Mouse (Mus musculus) lung, embryonic 15.5 days (tissue): Measurements from ENCODE around the gene Rad54l2. TPM values are rescaled to one million over a fixed set of nuclear protein-coding genes. Genes with fewer than 3 reads are reported as not detected.

Experiments
- ATAC-seq: fragments of 200-750 bp; cut with Nextera tagmentation; 2 replicates; pipeline ENCODE4 v1.8.0; 2017; ENCODE audit warnings: moderate number of reproducible peaks, borderline replicate concordance; ENCODE audit not compliant: low FRiP score, low TSS enrichment; ENCODE audit errors: extremely low read depth
- H3K27ac ChIP-seq: fragments of 300-500 bp; sonication (generic); 2 replicates; pipeline ENCODE4 v1.5.1; 2015; ENCODE audit warnings: moderate library complexity, mild to moderate bottlenecking, inconsistent platforms
- H3K27me3 ChIP-seq: fragments of 300-500 bp; sonication (generic); 2 replicates; pipeline ENCODE4 v1.6.1; 2015; ENCODE audit warnings: inconsistent platforms
- H3K36me3 ChIP-seq: fragments of 300-500 bp; sonication (generic); 2 replicates; pipeline ENCODE4 v1.6.1; 2015; ENCODE audit warnings: inconsistent platforms
- H3K4me1 ChIP-seq: fragments of 300-500 bp; sonication (generic); 2 replicates; pipeline ENCODE4 v1.6.1; 2015; ENCODE audit warnings: inconsistent platforms
- H3K4me2 ChIP-seq: fragments of 300-500 bp; sonication (generic); 2 replicates; pipeline ENCODE4 v1.6.1; 2015; ENCODE audit warnings: inconsistent platforms, mild to moderate bottlenecking, moderate library complexity
- H3K4me3 ChIP-seq: fragments of 300-500 bp; sonication (generic); 2 replicates; pipeline ENCODE4 v1.5.1; 2015; ENCODE audit warnings: mild to moderate bottlenecking, inconsistent platforms
- H3K9ac ChIP-seq: fragments of 300-500 bp; sonication (generic); 2 replicates; pipeline ENCODE4 v1.6.1; 2015; ENCODE audit warnings: inconsistent platforms
- H3K9me3 ChIP-seq: fragments of 300-500 bp; sonication (generic); 2 replicates; pipeline ENCODE4 v1.6.1; 2016; ENCODE audit warnings: inconsistent platforms
- WGBS: fragments of 180-500 bp; shearing (Covaris S2); methylation state at CpG from one replicate; pipeline ENCODE4 v1.1.7; 2015; 5-methylcytosine and 5-hydroxymethylcytosine counted together
- polyA plus RNA-seq: library from polyadenylated mRNA; unstranded; fragments of >200 nt; fragmentation: Nextera tagmentation; extraction: Ambion mirVana; gene quantifications from 2 replicates; pipeline ENCODE4 v1.2.1, GENCODE M21; 2015

Rad54l2 gene
- polyA plus RNA-seq, 1 experiment from 2014 or later = 7.1 TPM

DNA sequence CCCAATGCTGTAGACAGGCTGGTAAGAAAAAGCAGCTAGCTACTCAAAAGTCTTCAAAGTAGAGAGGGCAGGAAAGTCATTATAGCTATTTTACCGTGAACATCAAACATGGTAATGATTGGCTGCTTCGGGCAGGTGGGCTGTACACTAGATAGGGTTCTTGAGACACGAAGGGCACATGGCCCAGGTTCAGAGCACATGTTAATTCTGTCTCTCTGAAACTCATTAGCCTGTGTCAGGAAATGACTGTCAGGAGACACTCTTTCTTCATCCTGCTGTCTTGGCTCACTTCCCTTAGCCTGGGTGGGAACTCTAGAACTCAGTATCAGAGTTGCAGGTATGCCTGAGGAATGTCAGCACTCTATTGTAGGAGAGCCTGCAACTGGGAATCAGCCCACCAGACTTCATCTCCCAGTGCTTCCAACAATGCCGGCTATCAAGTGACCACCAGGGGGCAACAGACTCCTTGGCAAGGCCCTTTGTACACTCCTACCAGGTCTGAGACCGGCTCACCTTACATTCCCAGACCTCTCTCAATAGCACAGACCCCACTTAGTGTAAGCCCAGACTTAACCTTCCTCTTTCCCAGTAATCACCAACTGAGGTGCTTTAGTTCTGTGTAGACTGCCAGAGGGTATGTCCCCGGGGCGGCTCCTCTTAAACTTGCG is 101.9 kb downstream of the Rad54l2 start:
- ATAC-seq = peak; percentile 16
- Histone ChIP-seq H3K4me2 (peak overlapping the region; percentile 12; the same call in 1 of the 2 replicates), H3K4me1 (peaks cover 17% of the 10 kb centered on the region), H3K27ac (no peak overlapping the region), H3K36me3 (no peaks in the 10 kb centered on the region), H3K9me3 (no peaks in the 10 kb centered on the region), H3K9ac (no peak overlapping the region), H3K4me3 (no peak overlapping the region), H3K27me3 (no peaks in the 10 kb centered on the region)
- WGBS = 29% methylated on average over 8 of the region's 8 CpGs

DNA sequence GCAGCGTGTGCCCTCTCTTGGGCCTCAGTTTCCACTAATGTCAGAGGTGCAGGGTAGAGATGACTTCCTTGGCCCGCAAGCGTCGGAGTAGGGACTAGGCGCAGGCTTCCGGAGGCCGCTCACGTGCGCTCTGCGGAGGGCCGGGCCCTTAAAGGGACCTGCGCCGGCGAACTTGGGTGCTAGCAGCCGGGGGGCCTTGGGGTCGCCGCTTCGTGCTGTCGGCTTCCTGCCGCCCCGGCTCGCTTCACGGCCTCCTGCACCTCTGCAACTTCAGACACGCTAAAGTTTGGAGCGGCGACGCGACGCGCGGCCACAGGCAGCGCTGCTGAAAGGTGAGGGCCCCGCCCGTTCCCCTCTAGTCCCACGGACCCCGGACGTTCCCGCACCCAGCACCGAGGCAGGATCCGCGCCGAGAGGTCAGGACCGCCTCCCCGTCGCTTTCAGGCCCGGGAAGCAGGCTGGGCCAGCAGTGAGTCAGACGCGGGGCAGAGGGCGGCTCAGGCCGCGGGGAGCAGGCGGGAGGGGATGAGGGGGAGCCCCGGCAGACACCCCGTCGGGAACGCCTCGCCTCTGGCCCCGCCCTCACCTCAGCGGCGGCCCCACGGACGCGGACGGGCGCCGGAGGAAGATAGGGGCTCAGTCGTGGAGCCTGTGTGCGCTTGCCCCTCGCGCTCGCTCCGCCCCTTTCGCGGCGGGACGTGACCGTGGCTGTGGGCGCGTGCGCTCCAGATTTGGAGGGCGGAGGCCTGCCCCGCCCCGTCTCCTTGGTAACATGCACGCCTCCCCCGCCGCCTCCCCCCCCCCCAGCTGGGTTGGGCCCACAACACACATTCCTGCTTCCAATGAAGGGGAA is 103.5 kb downstream of the Rad54l2 start, which contains the start of gene Tex264:
Gene Tex264, minus strand, starts transcription at position 679 of the 853 bp plus-strand sequence.
- peak; percentile 90 for ATAC-seq
- H3K4me2 ChIP-seq = peak within 1 kb of the TSS; percentile 98
- H3K36me3 ChIP-seq = peaks cover 7% of the 10 kb centered on the region; the same call in 1 of the 2 replicates
- no peaks in the 10 kb centered on the region for H3K9me3 ChIP-seq
- peaks cover 17% of the 10 kb centered on the region for H3K4me1 ChIP-seq
- no peaks in the 10 kb centered on the region for H3K27me3 ChIP-seq
- WGBS = under 1% methylated on average over 86 of the region's 86 CpGs
- H3K9ac ChIP-seq = peak within 1 kb of the TSS; percentile 77
- H3K27ac ChIP-seq = peak within 1 kb of the TSS; percentile 89
- peak within 1 kb of the TSS; percentile 94 for H3K4me3 ChIP-seq

DNA sequence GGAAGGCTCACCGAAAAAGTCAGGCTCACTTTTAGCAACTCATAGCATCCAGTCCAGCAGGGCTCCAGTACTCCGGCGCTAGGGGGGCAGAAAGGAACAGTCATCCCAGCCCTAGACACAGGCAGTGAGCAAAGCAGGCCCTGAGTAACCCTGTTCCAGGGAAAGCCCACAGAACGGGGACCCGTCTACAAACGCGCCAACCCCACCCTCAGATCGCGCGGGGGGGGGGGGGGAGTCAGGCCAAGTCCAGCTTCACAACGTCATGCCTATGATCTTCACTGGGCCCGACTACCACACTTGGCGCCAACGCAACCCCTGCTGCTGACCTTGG is 104.1 kb downstream of the Rad54l2 start:
- Histone ChIP-seq H3K36me3 (peaks cover 13% of the 10 kb centered on the region), H3K4me1 (peaks cover 17% of the 10 kb centered on the region), H3K9ac (peak overlapping the region; percentile 77), H3K27ac (peak overlapping the region; percentile 89), H3K4me3 (peak overlapping the region; percentile 94), H3K4me2 (peak overlapping the region; percentile 98), H3K27me3 (no peaks in the 10 kb centered on the region), H3K9me3 (no peaks in the 10 kb centered on the region)
- peak; percentile 33; the same call in 1 of the 2 replicates for ATAC-seq
- WGBS = 2% methylated on average over 9 of the region's 14 CpGs

DNA sequence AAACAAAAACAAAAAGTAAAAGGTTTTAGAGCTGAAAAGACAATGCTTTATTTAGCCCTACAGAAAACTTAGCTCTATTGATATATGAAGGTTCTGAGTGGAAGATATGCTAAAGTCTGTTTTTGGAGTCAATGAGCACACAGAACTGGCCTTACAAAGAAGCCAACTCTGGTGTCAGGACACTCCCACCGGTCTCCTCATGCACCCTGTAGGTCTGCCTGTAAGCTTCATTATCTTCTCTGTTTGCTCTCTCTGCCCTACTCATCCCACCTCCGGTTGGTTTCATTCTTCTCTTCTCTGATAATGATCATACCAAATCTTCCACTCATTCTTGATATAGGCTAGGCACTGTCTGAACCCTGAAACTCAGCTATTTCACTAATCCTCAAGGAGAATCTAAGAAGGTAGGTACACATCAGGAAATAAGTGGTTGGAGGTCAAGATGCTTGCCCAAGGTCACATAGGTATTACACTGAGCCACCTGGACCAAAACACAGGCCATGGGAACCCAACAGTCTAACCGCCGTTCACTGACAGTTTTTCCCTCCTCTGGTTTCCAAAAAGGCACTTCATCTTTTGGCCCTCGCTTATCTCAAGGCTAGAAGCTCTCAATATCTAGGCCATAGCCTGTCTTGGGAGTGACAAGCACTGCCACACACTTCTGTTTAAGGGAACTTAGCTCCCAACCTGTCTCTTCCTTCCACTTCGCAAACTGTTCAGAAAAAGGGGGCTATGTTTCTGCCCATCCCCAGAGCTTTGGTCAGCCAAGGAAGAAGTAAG is 104.7 kb downstream of the Rad54l2 start:
- Histone ChIP-seq H3K4me1 (peaks cover 17% of the 10 kb centered on the region), H3K36me3 (peaks cover 17% of the 10 kb centered on the region), H3K27me3 (no peaks in the 10 kb centered on the region), H3K27ac (no peak overlapping the region), H3K4me2 (peak overlapping the region; percentile 98), H3K9ac (peak overlapping the region; percentile 77), H3K4me3 (peak overlapping the region; percentile 94), H3K9me3 (no peaks in the 10 kb centered on the region)
- WGBS = 67% methylated on average over 6 of the region's 6 CpGs
- ATAC-seq = no peak

DNA sequence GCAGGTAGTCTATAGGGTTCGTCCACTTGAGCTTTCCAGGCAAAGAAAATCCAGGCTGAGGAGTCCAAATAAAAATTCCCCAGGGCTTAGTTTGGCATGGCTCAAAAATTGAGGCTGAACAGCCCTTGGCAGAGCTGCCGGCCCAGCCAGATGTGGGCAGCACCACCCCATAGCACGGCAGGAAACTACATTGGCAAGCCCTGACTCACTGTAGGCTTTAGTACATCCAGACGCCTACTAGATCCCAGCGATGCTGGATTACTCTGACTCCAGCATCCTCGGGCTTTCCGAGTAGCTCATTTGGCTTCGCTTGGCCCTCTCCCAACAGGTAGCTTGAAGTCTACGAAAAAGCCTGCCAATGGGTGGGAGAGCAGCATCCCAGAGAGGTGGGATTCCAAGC is 108.0 kb downstream of the Rad54l2 start:
- 90% methylated on average over 9 of the region's 9 CpGs for WGBS
- Histone ChIP-seq H3K9me3 (no peaks in the 10 kb centered on the region), H3K9ac (no peak overlapping the region), H3K27ac (no peak overlapping the region), H3K36me3 (peaks cover 17% of the 10 kb centered on the region), H3K4me3 (no peak overlapping the region), H3K4me2 (no peak overlapping the region), H3K4me1 (peaks cover 13% of the 10 kb centered on the region), H3K27me3 (no peaks in the 10 kb centered on the region)
- no peak for ATAC-seq

DNA sequence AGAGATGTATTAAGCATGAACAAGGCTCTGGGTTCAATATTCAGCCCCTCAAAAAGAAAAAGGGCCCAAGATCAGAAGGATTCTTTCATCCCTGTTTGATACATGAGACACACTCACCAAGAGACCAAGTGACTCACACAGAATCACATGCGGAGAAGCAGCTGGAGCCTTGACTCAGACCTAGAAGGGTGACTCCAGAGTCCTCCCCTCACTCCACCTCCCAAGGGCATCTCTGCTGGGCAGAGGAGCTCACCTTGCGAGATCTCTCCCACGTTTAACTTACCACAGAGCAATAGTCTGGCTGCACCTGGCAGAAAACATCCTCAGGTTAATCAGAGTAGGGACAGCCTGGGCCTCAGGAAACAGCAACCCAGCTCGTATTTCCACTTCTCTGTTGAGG is 110.8 kb downstream of the Rad54l2 start:
- H3K27me3 ChIP-seq = no peaks in the 10 kb centered on the region
- peaks cover 17% of the 10 kb centered on the region for H3K36me3 ChIP-seq
- H3K4me1 ChIP-seq = no peaks in the 10 kb centered on the region
- H3K4me2 ChIP-seq = no peak overlapping the region
- 71% methylated on average over 4 of the region's 4 CpGs for WGBS
- no peak overlapping the region for H3K9ac ChIP-seq
- no peak overlapping the region for H3K4me3 ChIP-seq
- no peak for ATAC-seq
- H3K27ac ChIP-seq = no peak overlapping the region
- no peaks in the 10 kb centered on the region for H3K9me3 ChIP-seq

DNA sequence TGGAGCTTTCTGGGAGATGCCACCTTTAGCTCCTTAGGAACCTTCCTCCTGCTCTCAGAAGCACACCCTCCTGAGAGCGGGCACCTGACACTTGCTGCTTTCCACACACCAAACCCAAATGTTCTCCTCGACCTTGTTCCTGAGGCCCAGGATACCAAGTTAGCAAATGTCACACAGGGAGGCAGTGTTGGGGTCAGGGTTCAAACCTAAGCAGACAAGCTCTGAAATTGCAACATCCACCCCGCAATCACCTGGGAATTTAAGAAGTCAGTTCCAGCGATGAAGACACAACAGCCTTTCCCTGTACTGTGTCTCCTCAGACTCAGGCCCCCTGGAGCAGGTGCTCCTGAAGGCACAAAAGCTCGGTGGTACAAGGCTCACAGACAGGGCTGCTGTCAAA is 111.3 kb downstream of the Rad54l2 start:
- no peaks in the 10 kb centered on the region for H3K27me3 ChIP-seq
- no peaks in the 10 kb centered on the region for H3K9me3 ChIP-seq
- H3K9ac ChIP-seq = no peak overlapping the region
- H3K4me3 ChIP-seq = no peak overlapping the region
- H3K4me2 ChIP-seq = no peak overlapping the region
- H3K36me3 ChIP-seq = peaks cover 17% of the 10 kb centered on the region
- WGBS = 82% methylated on average over 5 of the region's 5 CpGs
- ATAC-seq = no peak
- H3K4me1 ChIP-seq = no peaks in the 10 kb centered on the region
- no peak overlapping the region for H3K27ac ChIP-seq

DNA sequence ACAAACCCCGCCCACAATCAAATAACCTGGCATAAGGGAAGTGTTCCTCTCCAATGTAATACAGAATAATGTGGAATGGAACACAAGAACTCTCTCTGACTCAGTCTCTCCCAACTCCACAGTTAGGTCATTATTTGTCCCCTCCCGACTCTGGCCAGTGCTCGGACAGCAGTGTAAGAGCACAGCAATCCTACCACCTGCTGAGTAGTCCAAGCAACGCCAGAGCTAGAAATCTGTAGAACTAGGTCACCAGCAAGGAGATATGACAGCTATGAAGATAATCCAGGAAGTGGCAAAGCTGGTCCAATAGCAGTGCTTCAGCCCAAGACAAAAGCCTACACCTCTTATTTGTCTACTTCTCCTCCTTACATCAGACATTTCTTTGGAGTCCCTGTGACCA is 112.4 kb downstream of the Rad54l2 start:
- no peaks in the 10 kb centered on the region for H3K27me3 ChIP-seq
- H3K4me3 ChIP-seq = no peak overlapping the region
- H3K4me2 ChIP-seq = no peak overlapping the region
- H3K27ac ChIP-seq = no peak overlapping the region
- WGBS = 83% methylated on average over 4 of the region's 4 CpGs
- H3K9me3 ChIP-seq = no peaks in the 10 kb centered on the region
- H3K4me1 ChIP-seq = no peaks in the 10 kb centered on the region
- H3K36me3 ChIP-seq = peaks cover 13% of the 10 kb centered on the region
- ATAC-seq = no peak
- no peak overlapping the region for H3K9ac ChIP-seq

DNA sequence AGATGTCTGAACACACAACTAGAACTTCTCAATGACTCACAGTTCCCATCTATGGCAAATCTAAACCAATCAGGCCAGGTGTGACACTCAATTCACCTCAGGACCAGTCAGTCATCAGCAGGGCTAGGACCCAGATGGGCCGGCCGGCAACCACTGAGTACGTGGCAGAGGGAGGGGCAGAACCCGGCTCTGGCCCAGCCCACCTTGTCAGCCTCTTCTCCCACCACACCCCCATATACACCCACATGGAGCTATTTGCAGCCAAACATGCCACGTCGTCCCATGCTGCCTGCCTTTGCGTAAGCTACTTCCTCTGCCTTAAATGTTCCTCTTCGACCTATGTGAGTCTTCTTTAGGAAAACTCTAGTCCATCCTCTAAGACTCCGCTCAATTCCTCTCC is 113.0 kb downstream of the Rad54l2 start:
- H3K36me3 ChIP-seq = peaks cover 13% of the 10 kb centered on the region
- WGBS = 76% methylated on average over 9 of the region's 9 CpGs

DNA sequence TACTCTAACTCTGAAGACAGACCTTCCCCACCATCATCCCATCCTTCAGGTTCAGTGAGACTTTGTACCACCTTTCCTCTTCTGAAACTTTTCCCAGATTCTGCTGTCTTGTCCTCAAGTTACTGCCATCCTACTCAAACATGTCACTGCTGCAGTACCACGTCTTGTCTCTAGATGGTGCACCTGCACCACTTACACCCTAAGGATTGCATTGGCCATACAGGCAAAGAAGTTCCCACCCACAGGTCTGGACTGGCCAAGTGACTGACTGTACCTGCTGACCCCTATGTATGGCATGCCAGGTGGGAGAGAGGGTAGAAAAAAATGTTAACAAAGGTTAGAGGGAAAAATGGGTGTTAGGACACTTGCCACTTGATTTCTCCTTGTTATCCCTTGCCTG is 113.5 kb downstream of the Rad54l2 start:
- WGBS = 0% methylated on average over 1 of the region's 1 CpGs
- no peaks in the 10 kb centered on the region for H3K27me3 ChIP-seq
- ATAC-seq = no peak; the same call in 1 of the 2 replicates
- no peak overlapping the region for H3K4me3 ChIP-seq
- no peak overlapping the region for H3K9ac ChIP-seq
- H3K4me2 ChIP-seq = no peak overlapping the region
- no peaks in the 10 kb centered on the region for H3K9me3 ChIP-seq
- H3K36me3 ChIP-seq = peaks cover 13% of the 10 kb centered on the region
- H3K4me1 ChIP-seq = no peaks in the 10 kb centered on the region
- H3K27ac ChIP-seq = no peak overlapping the region

More for the DNA sequence above, 113.0 kb downstream of the Rad54l2 start:
- Histone ChIP-seq H3K27ac (no peak overlapping the region), H3K9ac (no peak overlapping the region), H3K4me1 (no peaks in the 10 kb centered on the region), H3K9me3 (no peaks in the 10 kb centered on the region), H3K27me3 (no peaks in the 10 kb centered on the region), H3K4me3 (no peak overlapping the region), H3K4me2 (no peak overlapping the region)
- ATAC-seq = no peak

DNA sequence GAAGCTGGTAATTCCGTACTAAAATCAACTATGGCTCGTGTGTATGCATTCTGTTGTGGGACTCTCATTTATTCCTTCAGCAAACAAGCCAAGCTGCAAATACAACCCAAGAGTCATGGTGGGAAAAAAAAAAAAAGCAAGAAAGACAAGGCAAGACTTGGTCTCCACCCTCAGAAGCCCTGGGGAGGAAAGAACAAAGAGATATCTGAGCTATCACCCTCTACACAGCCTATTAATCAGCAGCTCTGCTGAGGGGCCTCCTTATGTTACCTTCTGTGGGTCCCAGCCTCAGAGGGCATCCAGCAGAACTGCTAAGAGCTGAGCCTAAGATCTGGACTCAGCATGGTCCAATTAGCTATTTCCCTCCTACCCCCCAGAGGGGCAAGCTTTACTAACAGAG is 115.1 kb downstream of the Rad54l2 start:
- Histone ChIP-seq H3K4me1 (no peaks in the 10 kb centered on the region), H3K4me3 (no peak overlapping the region), H3K27me3 (no peaks in the 10 kb centered on the region), H3K4me2 (no peak overlapping the region), H3K36me3 (peaks cover 9% of the 10 kb centered on the region; the same call in 1 of the 2 replicates), H3K27ac (no peak overlapping the region), H3K9me3 (no peaks in the 10 kb centered on the region), H3K9ac (no peak overlapping the region)
- ATAC-seq = no peak
- WGBS = 75% methylated on average over 2 of the region's 2 CpGs
